22 mouse cellular contexts compared by ENCODE assay signal in genomic region chr16:23384304-23384703, GRCm38 (mm10). TPM values are rescaled to one million over a fixed set of nuclear protein-coding genes. Genes with fewer than 3 reads are reported as not detected.
"Had no signal": no experiment of that assay in that cellular context is flagged by ENCODE, and none has a peak within 500 bp of the region (broad histone marks: within the 10 kb centered on the region; RNA-seq: fewer than 3 reads in every experiment).

No protein-coding gene starts in this region.

- H3K9me3 ChIP-seq: midbrain, embryonic 10.5 days; midbrain, embryonic 12.5 days; neural tube, embryonic 12.5 days; stomach, embryonic 15.5 days had no signal

- H3K4me2 ChIP-seq: lung, embryonic 14.5 days; midbrain, embryonic 12.5 days; neural tube, embryonic 12.5 days; stomach, embryonic 15.5 days had no signal

- H3K9ac ChIP-seq: liver, embryonic 14.5 days; lung, embryonic 14.5 days; midbrain, embryonic 12.5 days; neural tube, embryonic 12.5 days; stomach, embryonic 15.5 days had no signal

- H3K27me3 ChIP-seq: midbrain, embryonic 12.5 days; neural tube, embryonic 12.5 days; stomach, embryonic 15.5 days had no signal

- DNase-seq: lung, adult 18-20 months; lung, embryonic 14.5 days; lung, postnatal 10 days; lung, postnatal 4 days; midbrain, embryonic 14.5 days; right cerebral cortex, postnatal 14 days; thymus, postnatal 14 days; thymus, postnatal 36 days had no signal

- H3K4me1 ChIP-seq: midbrain, embryonic 10.5 days; midbrain, embryonic 12.5 days; neural tube, embryonic 12.5 days; stomach, embryonic 15.5 days had no signal

- H3K36me3 ChIP-seq: midbrain, embryonic 10.5 days; midbrain, embryonic 12.5 days; neural tube, embryonic 12.5 days; stomach, embryonic 15.5 days had no signal

- H3K27ac ChIP-seq: liver, embryonic 14.5 days; midbrain, embryonic 10.5 days; midbrain, embryonic 12.5 days; neural tube, embryonic 12.5 days; stomach, embryonic 15.5 days; stomach, postnatal 0 days had no signal

- H3K4me3 ChIP-seq: midbrain, embryonic 10.5 days; midbrain, embryonic 12.5 days; neural tube, embryonic 12.5 days; stomach, embryonic 15.5 days had no signal

- ATAC-seq: midbrain, embryonic 16.5 days had no signal

RNA-seq across cellular contexts. Expression of gene Rtp1, which starts 44.6 kb away (rescaled TPM):
- total RNA-seq: megakaryocyte-erythroid progenitor cell, adult 5-6 weeks; neutrophil, adult 5-6 weeks had no signal
- polyA plus RNA-seq: liver, embryonic 14.5 days; liver, embryonic 16.5 days; lung, embryonic 14.5 days; lung, embryonic 16.5 days; midbrain, embryonic 10.5 days; midbrain, embryonic 12.5 days; midbrain, embryonic 14.5 days; neural tube, embryonic 12.5 days; neural tube, embryonic 14.5 days; spleen, adult 2 months; stomach, embryonic 15.5 days; stomach, postnatal 0 days; thymus, postnatal 0 days had no signal
